Comparison of ENCODE assay signal across 8 mouse cellular contexts in genomic region chr5:115476107-115476727, GRCm38 (mm10). TPM values are rescaled to one million over a fixed set of nuclear protein-coding genes. Genes with fewer than 3 reads are reported as not detected.
DNase-seq lines count a peak whose midpoint lies in the region; ATAC-seq and TF ChIP-seq lines count a peak whose summit lies in the region.

No protein-coding gene starts in this region.

- H3K27ac ChIP-seq in kidney, adult 2 months (ENCODE audit: insufficient read depth, low read depth, low read length): no peak overlapping the region
- no peak overlapping the region for H3K27ac ChIP-seq in cortical plate, adult 2 months (ENCODE audit: insufficient read depth, low read length)
- peak overlapping the region; percentile 48; the same call in 1 of the 2 replicates for H3K27ac ChIP-seq in hindbrain, embryonic 13.5 days
- 0 out of 2 replicates have a peak overlapping the region, but pooled peaks have one; percentile 6 for H3K27ac ChIP-seq in midbrain, embryonic 13.5 days

- H3K4me3 ChIP-seq in kidney, adult 2 months (ENCODE audit: insufficient read depth, low read depth, low read length): peak overlapping the region; percentile 38; the same call in 1 of the 2 replicates
- H3K4me3 ChIP-seq in cortical plate, adult 2 months (ENCODE audit: insufficient read depth, low read length): peak overlapping the region; percentile 18
- peak overlapping the region; percentile 41 for H3K4me3 ChIP-seq in hindbrain, embryonic 13.5 days
- H3K4me3 ChIP-seq in midbrain, embryonic 13.5 days (replicated peaks): peak overlapping the region; percentile 41

- DNase-seq in kidney, adult 2 months: no peak
- DNase-seq in kidney, adult 9 months: no peak
- no peak for DNase-seq in thymus, postnatal 10 days (ENCODE audit: low spot score in 2 of 2)
- no peak for DNase-seq in urinary bladder, postnatal 25 days (ENCODE audit: low spot score)
- no peak for DNase-seq in adipocyte (ENCODE audit: low spot score)

- TF ChIP-seq CTCF in kidney, adult 2 months (conservative IDR thresholded peaks at IDR 0.05; ENCODE audit: insufficient read depth, insufficient read length, low read depth, low read length): no peak
- no peak for TF ChIP-seq CTCF in cortical plate, adult 2 months (IDR thresholded peaks at IDR 0.05; ENCODE audit: extremely low read depth, insufficient read depth, low read length)

- no peaks in the 10 kb centered on the region for H3K9me3 ChIP-seq in hindbrain, embryonic 13.5 days
- no peaks in the 10 kb centered on the region for H3K9me3 ChIP-seq in midbrain, embryonic 13.5 days

- H3K4me2 ChIP-seq in hindbrain, embryonic 13.5 days: peak overlapping the region; percentile 54
- H3K4me2 ChIP-seq in midbrain, embryonic 13.5 days (replicated peaks): peak overlapping the region; percentile 54

- TF ChIP-seq POLR2A in kidney, adult 2 months (IDR thresholded peaks at IDR 0.05; ENCODE audit: low read depth, low read length): no peak
- TF ChIP-seq POLR2A in cortical plate, adult 2 months (IDR thresholded peaks at IDR 0.05; ENCODE audit: extremely low read depth, insufficient read depth, low read length): no peak

- H3K9ac ChIP-seq in hindbrain, embryonic 13.5 days: peak overlapping the region; percentile 65; the same call in 1 of the 2 replicates
- peak overlapping the region; percentile 33; the same call in 1 of the 2 replicates for H3K9ac ChIP-seq in midbrain, embryonic 13.5 days (replicated peaks)

- H3K27me3 ChIP-seq in kidney, adult 2 months (replicated peaks; ENCODE audit: control insufficient read depth, insufficient read depth, low read length): no peaks in the 10 kb centered on the region
- H3K27me3 ChIP-seq in hindbrain, embryonic 13.5 days: peaks cover 15% of the 10 kb centered on the region
- H3K27me3 ChIP-seq in midbrain, embryonic 13.5 days: peaks cover 13% of the 10 kb centered on the region

- ATAC-seq in hindbrain, embryonic 13.5 days (ENCODE audit: low FRiP score): peak; percentile 29; the same call in 1 of the 2 replicates
- ATAC-seq in midbrain, embryonic 13.5 days: peak; percentile 68

- H3K36me3 ChIP-seq in kidney, adult 2 months (ENCODE audit: control insufficient read depth, insufficient read depth, low read length): no peaks in the 10 kb centered on the region; the same call in 1 of the 2 replicates
- H3K36me3 ChIP-seq in hindbrain, embryonic 13.5 days: peaks cover 11% of the 10 kb centered on the region
- peaks cover 11% of the 10 kb centered on the region; the same call in 1 of the 2 replicates for H3K36me3 ChIP-seq in midbrain, embryonic 13.5 days

- WGBS in kidney, adult 2 months: 39% methylated on average over 12 of the region's 12 CpGs
- WGBS in hindbrain, embryonic 13.5 days: 36% methylated on average over 12 of the region's 12 CpGs
- WGBS in midbrain, embryonic 13.5 days: 36% methylated on average over 12 of the region's 12 CpGs

- 0 out of 2 replicates have a peak, but pooled peaks cover 3% of the 10 kb centered on the region for H3K4me1 ChIP-seq in kidney, adult 2 months (ENCODE audit: control insufficient read depth, insufficient read depth, low read length)
- no peaks in the 10 kb centered on the region for H3K4me1 ChIP-seq in cortical plate, adult 2 months (ENCODE audit: control insufficient read depth, insufficient read depth, low read length)
- peaks cover 12% of the 10 kb centered on the region; the same call in 1 of the 2 replicates for H3K4me1 ChIP-seq in hindbrain, embryonic 13.5 days (replicated peaks)
- peaks cover 13% of the 10 kb centered on the region for H3K4me1 ChIP-seq in midbrain, embryonic 13.5 days (replicated peaks)

RNA-seq across cellular contexts. Expression of gene Sirt4, which starts 8.3 kb away (rescaled TPM):
- polyA plus RNA-seq in kidney, adult 2 months (2012; rRNA removed): 34.0 and 49.3 TPM in 2 replicates
- 89.5 and 107 TPM in 2 replicates for polyA plus RNA-seq in cortical plate, adult 2 months (2012; rRNA removed)
- polyA plus RNA-seq in hindbrain, embryonic 13.5 days (2015; fragmentation: Nextera tagmentation; extraction: Ambion mirVana): 30.0 TPM in 2 replicates
- 26.1 and 28.7 TPM in 2 replicates for polyA plus RNA-seq in midbrain, embryonic 13.5 days (2015; fragmentation: Nextera tagmentation; extraction: Ambion mirVana)

RNA-seq across cellular contexts. Expression of gene Pla2g1b, which starts 10.2 kb away (rescaled TPM):
- 0.74 TPM in 1 of 2 replicates, not detected in the other for polyA plus RNA-seq in kidney, adult 2 months (2012; rRNA removed)
- not detected in 2 replicates for polyA plus RNA-seq in cortical plate, adult 2 months (2012; rRNA removed)
- polyA plus RNA-seq in hindbrain, embryonic 13.5 days (2015; fragmentation: Nextera tagmentation; extraction: Ambion mirVana): not detected in 2 replicates
- not detected in 2 replicates for polyA plus RNA-seq in midbrain, embryonic 13.5 days (2015; fragmentation: Nextera tagmentation; extraction: Ambion mirVana)

RNA-seq across cellular contexts. Expression of gene Pxn, which starts 30.3 kb away (rescaled TPM):
- 101 and 122 TPM in 2 replicates for polyA plus RNA-seq in kidney, adult 2 months (2012; rRNA removed)
- 41.6 and 45.3 TPM in 2 replicates for polyA plus RNA-seq in cortical plate, adult 2 months (2012; rRNA removed)
- 19.9 and 23.4 TPM in 2 replicates for polyA plus RNA-seq in hindbrain, embryonic 13.5 days (2015; fragmentation: Nextera tagmentation; extraction: Ambion mirVana)
- 16.2 and 18.3 TPM in 2 replicates for polyA plus RNA-seq in midbrain, embryonic 13.5 days (2015; fragmentation: Nextera tagmentation; extraction: Ambion mirVana)

RNA-seq across cellular contexts. Expression of gene Msi1, which starts 46.8 kb away (rescaled TPM):
- polyA plus RNA-seq in kidney, adult 2 months (2012; rRNA removed): 2.0 and 2.5 TPM in 2 replicates
- polyA plus RNA-seq in cortical plate, adult 2 months (2012; rRNA removed): 43.8 and 44.3 TPM in 2 replicates
- 71.8 and 76.9 TPM in 2 replicates for polyA plus RNA-seq in hindbrain, embryonic 13.5 days (2015; fragmentation: Nextera tagmentation; extraction: Ambion mirVana)
- 112 and 133 TPM in 2 replicates for polyA plus RNA-seq in midbrain, embryonic 13.5 days (2015; fragmentation: Nextera tagmentation; extraction: Ambion mirVana)

Comparison
In these comparisons a context has a peak if more than half of its experiments do, and no peak if none do; other contexts are left out.
1. H3K27ac ChIP-seq: peak in hindbrain, embryonic 13.5 days (single experiment) and midbrain, embryonic 13.5 days (single experiment); none in kidney, adult 2 months (single experiment) and cortical plate, adult 2 months (single experiment).
2. Peak in every context shown above with its lines, with median percentiles within 50 percentile points of each other: H3K4me3 ChIP-seq.